ENCODE assay signal across 19 mouse cellular contexts in the genomic region with DNA sequence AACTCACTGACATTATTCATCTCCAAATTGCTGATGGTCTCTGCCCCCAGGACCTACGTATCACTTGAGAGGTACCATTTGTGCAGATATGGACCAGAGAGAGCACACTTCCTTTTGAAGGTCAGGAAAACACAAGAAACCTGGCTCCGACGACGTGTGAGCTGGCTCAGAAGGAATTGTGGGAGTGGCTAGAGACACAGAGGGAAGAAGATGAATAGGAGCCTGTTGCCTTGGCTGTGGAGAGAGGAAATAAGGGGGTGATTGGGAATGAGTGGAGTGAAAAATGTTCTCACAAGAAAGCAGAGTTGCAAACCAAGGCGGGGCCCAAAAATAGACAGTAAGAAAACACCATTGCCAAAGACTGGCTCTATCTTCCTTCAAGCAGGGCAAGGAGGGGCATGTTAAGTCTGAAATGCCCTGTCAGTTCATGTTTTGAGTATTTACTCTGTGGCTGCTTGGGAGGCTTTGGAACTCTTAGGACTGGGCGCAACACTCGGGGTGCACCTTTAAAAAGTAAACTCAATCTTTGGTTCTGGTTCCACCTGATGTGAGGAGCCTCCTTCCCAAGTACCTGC.
DNase-seq lines count a peak whose midpoint lies in the region; ATAC-seq and TF ChIP-seq lines count a peak whose summit lies in the region.
"Had no signal": no experiment of that assay in that cellular context is flagged by ENCODE, and none has a peak within 500 bp of the region (broad histone marks: within the 10 kb centered on the region; RNA-seq: fewer than 3 reads in every experiment).

No protein-coding gene starts in this region.

- no peak for DNase-seq in embryonic facial prominence, embryonic 10.5 days (ENCODE audit: low spot score)
- DNase-seq in kidney, adult 2 months, result peak; percentile 33
- DNase-seq in kidney, adult 8-10 months, result no peak
- DNase-seq in lung, postnatal 36 days, result peak; percentile 42
- DNase-seq in lung, postnatal 25 days (ENCODE audit: low spot score), result no peak
- DNase-seq in stomach, postnatal 0 days (ENCODE audit: low spot score), result no peak
- no peak for DNase-seq in cerebellum, postnatal 4 days (ENCODE audit: low spot score in 2 of 2)
- DNase-seq: adrenal gland, postnatal 10 days; cerebellum, adult 8-10 months; cerebellum, postnatal 36 days; kidney, adult 11 months; layer of hippocampus, postnatal 36 days; lung, adult 2 months had no signal

- 0 out of 2 replicates have a peak, but pooled peaks cover 8% of the 10 kb centered on the region for H3K4me1 ChIP-seq in embryonic facial prominence, embryonic 13.5 days
- peaks cover 5% of the 10 kb centered on the region for H3K4me1 ChIP-seq in embryonic facial prominence, embryonic 10.5 days
- H3K4me1 ChIP-seq in kidney, adult 2 months (ENCODE audit: control insufficient read depth, insufficient read depth, low read length), result peaks cover 6% of the 10 kb centered on the region
- H3K4me1 ChIP-seq in stomach, postnatal 0 days (replicated peaks; ENCODE audit: control insufficient read depth, insufficient read depth), result no peaks in the 10 kb centered on the region
- H3K4me1 ChIP-seq: forebrain, embryonic 15.5 days; hindbrain, embryonic 12.5 days; limb, embryonic 13.5 days; liver, embryonic 12.5 days; midbrain, embryonic 12.5 days had no signal

- no peak overlapping the region for H3K4me2 ChIP-seq in embryonic facial prominence, embryonic 13.5 days
- H3K4me2 ChIP-seq in stomach, postnatal 0 days (replicated peaks; ENCODE audit: low read depth), result no peak overlapping the region
- H3K4me2 ChIP-seq: forebrain, embryonic 15.5 days; hindbrain, embryonic 12.5 days; limb, embryonic 13.5 days; liver, embryonic 12.5 days; midbrain, embryonic 12.5 days had no signal

- TF ChIP-seq POLR2A in kidney, adult 2 months (IDR thresholded peaks at IDR 0.05; ENCODE audit: low read depth, low read length), result no peak

- H3K27ac ChIP-seq in embryonic facial prominence, embryonic 13.5 days, result peak overlapping the region; percentile 55; the same call in 1 of the 2 replicates
- no peak overlapping the region for H3K27ac ChIP-seq in embryonic facial prominence, embryonic 10.5 days (replicated peaks)
- no peak overlapping the region for H3K27ac ChIP-seq in kidney, adult 2 months (ENCODE audit: insufficient read depth, low read depth, low read length)
- H3K27ac ChIP-seq in stomach, postnatal 0 days (replicated peaks), result no peak overlapping the region
- H3K27ac ChIP-seq: forebrain, embryonic 15.5 days; hindbrain, embryonic 12.5 days; limb, embryonic 13.5 days; liver, embryonic 12.5 days; midbrain, embryonic 12.5 days had no signal

- ATAC-seq in embryonic facial prominence, embryonic 13.5 days (ENCODE audit: insufficient number of reproducible peaks, insufficient read depth, low FRiP score, low TSS enrichment, low read depth), result no peak
- peak; percentile 53; the same call in 1 of the 2 replicates for ATAC-seq in stomach, postnatal 0 days (ENCODE audit: low FRiP score, low TSS enrichment)
- ATAC-seq: forebrain, embryonic 15.5 days; liver, embryonic 12.5 days had no signal

- no peak overlapping the region for H3K9ac ChIP-seq in embryonic facial prominence, embryonic 13.5 days
- no peak overlapping the region for H3K9ac ChIP-seq in stomach, postnatal 0 days (ENCODE audit: low read length)
- H3K9ac ChIP-seq: forebrain, embryonic 15.5 days; hindbrain, embryonic 12.5 days; limb, embryonic 13.5 days; liver, embryonic 12.5 days; midbrain, embryonic 12.5 days had no signal

- H3K9me3 ChIP-seq in embryonic facial prominence, embryonic 13.5 days, result no peaks in the 10 kb centered on the region
- H3K9me3 ChIP-seq in embryonic facial prominence, embryonic 10.5 days, result no peaks in the 10 kb centered on the region
- H3K9me3 ChIP-seq in stomach, postnatal 0 days (ENCODE audit: control insufficient read depth, low read length), result no peaks in the 10 kb centered on the region
- H3K9me3 ChIP-seq: forebrain, embryonic 15.5 days; hindbrain, embryonic 12.5 days; limb, embryonic 13.5 days; liver, embryonic 12.5 days; midbrain, embryonic 12.5 days had no signal

- no peak for TF ChIP-seq CTCF in kidney, adult 2 months (conservative IDR thresholded peaks at IDR 0.05; ENCODE audit: insufficient read depth, insufficient read length, low read depth, low read length)
- no peak for TF ChIP-seq CTCF in stomach, postnatal 0 days (IDR thresholded peaks at IDR 0.05; ENCODE audit: low read depth)

- H3K36me3 ChIP-seq in embryonic facial prominence, embryonic 13.5 days, result no peaks in the 10 kb centered on the region
- H3K36me3 ChIP-seq in embryonic facial prominence, embryonic 10.5 days (replicated peaks), result no peaks in the 10 kb centered on the region
- H3K36me3 ChIP-seq in kidney, adult 2 months (ENCODE audit: control insufficient read depth, insufficient read depth, low read length), result no peaks in the 10 kb centered on the region
- no peaks in the 10 kb centered on the region for H3K36me3 ChIP-seq in stomach, postnatal 0 days (ENCODE audit: control insufficient read depth, insufficient read depth, low read length)
- H3K36me3 ChIP-seq: forebrain, embryonic 15.5 days; hindbrain, embryonic 12.5 days; limb, embryonic 13.5 days; liver, embryonic 12.5 days; midbrain, embryonic 12.5 days had no signal

- TF ChIP-seq EP300 in stomach, postnatal 0 days (optimal IDR thresholded peaks at IDR 0.05), result no peak

- H3K27me3 ChIP-seq in embryonic facial prominence, embryonic 13.5 days, result no peaks in the 10 kb centered on the region
- 0 out of 2 replicates have a peak, but pooled peaks cover 10% of the 10 kb centered on the region for H3K27me3 ChIP-seq in embryonic facial prominence, embryonic 10.5 days (replicated peaks; ENCODE audit: low read depth, poor library complexity, severe bottlenecking)
- no peaks in the 10 kb centered on the region for H3K27me3 ChIP-seq in kidney, adult 2 months (replicated peaks; ENCODE audit: control insufficient read depth, insufficient read depth, low read length)
- no peaks in the 10 kb centered on the region for H3K27me3 ChIP-seq in stomach, postnatal 0 days (ENCODE audit: control insufficient read depth, insufficient read depth, low read length)
- H3K27me3 ChIP-seq: forebrain, embryonic 15.5 days; hindbrain, embryonic 12.5 days; limb, embryonic 13.5 days; midbrain, embryonic 12.5 days had no signal

- no peak overlapping the region for H3K4me3 ChIP-seq in embryonic facial prominence, embryonic 13.5 days
- H3K4me3 ChIP-seq in embryonic facial prominence, embryonic 10.5 days, result no peak overlapping the region
- H3K4me3 ChIP-seq in kidney, adult 2 months (ENCODE audit: insufficient read depth, low read depth, low read length), result no peak overlapping the region
- no peak overlapping the region for H3K4me3 ChIP-seq in stomach, postnatal 0 days (ENCODE audit: low read depth, low read length)
- H3K4me3 ChIP-seq: forebrain, embryonic 15.5 days; hindbrain, embryonic 12.5 days; limb, embryonic 13.5 days; liver, embryonic 12.5 days; midbrain, embryonic 12.5 days had no signal

- WGBS in embryonic facial prominence, embryonic 13.5 days, result 58% methylated on average over 7 of the region's 7 CpGs
- 71% methylated on average over 7 of the region's 7 CpGs for WGBS in embryonic facial prominence, embryonic 10.5 days
- WGBS in kidney, adult 2 months, result 62% methylated on average over 7 of the region's 7 CpGs
- WGBS in stomach, postnatal 0 days, result 33% methylated on average over 7 of the region's 7 CpGs

Comparison
In these comparisons a context has a peak if more than half of its experiments do, and no peak if none do; other contexts are left out.
1. DNase-seq: peak in kidney, adult 2 months (single experiment) and lung, postnatal 36 days (single experiment); none in embryonic facial prominence, embryonic 10.5 days (single experiment), kidney, adult 8-10 months (0 of 2), lung, postnatal 25 days (single experiment), stomach, postnatal 0 days (single experiment) and cerebellum, postnatal 4 days (0 of 2).